Mouse (Mus musculus) heart, postnatal 14 days (tissue): ENCODE measurements around the gene Sel1l3. TPM values are rescaled to one million over a fixed set of nuclear protein-coding genes. Genes with fewer than 3 reads are reported as not detected.
A peak's percentile ranks its signal among the peaks of the same experiment; 100 is the strongest.

Experiments used
- DNase-seq, 2 experiments: peaks; one replicate each; pipeline ENCODE4 v3.0.0; 2021 to 2022
- intact Hi-C: fragments of 180-260 bp; cut with DNase I; formaldehyde crosslinking; loops from one replicate; pipeline ENCODE4 v1.15.1; 2025
- total RNA-seq, 2 experiments: library from RNA; stranded (reverse); gene quantifications; 2 replicates each; pipeline ENCODE4 v1.2.3; 2021

Gene Sel1l3
- total RNA-seq, 2 experiments from 2014 or later, result 1.1 to 1.2 TPM

GRCm38 (mm10) chr5:53214801-53215200, 1.1 kb upstream of the Sel1l3 start:
- no peak for DNase-seq
- intact Hi-C loops, result no loop called here

- intact Hi-C loops, result no loop called here
- no peak for DNase-seq
Observed at GRCm38 (mm10) chr5:53214362-53214761, 635 bp upstream of the Sel1l3 start.

- peak in 1 of 2 experiments; percentile 31 for DNase-seq
- intact Hi-C loops, result no loop called here
Observed at GRCm38 (mm10) chr5:53212782-53213710, 681 bp downstream of the Sel1l3 start.

- intact Hi-C loops, result no loop called here
Observed at GRCm38 (mm10) chr5:53212087-53212781, 1.5 kb downstream of the Sel1l3 start.

GRCm38 (mm10) chr5:53211241-53211640, 2.5 kb downstream of the Sel1l3 start:
- no peak for DNase-seq
- intact Hi-C loops, result no loop called here

More at GRCm38 (mm10) chr5:53212087-53212781, 1.5 kb downstream of the Sel1l3 start:
- DNase-seq, result no peak

- no peak for DNase-seq
- intact Hi-C loops, result no loop called here
Observed at GRCm38 (mm10) chr5:53210481-53210880, 3.2 kb downstream of the Sel1l3 start.

- intact Hi-C loops, result no loop called here
- DNase-seq, result no peak
Observed at GRCm38 (mm10) chr5:53209773-53210172, 4.0 kb downstream of the Sel1l3 start.

- intact Hi-C loops, result no loop called here
- DNase-seq, result no peak
Observed at GRCm38 (mm10) chr5:53208731-53209130, 5.0 kb downstream of the Sel1l3 start.

- intact Hi-C loops, result no loop called here
- DNase-seq, result no peak
Observed at GRCm38 (mm10) chr5:53206575-53206974, 7.2 kb downstream of the Sel1l3 start.

GRCm38 (mm10) chr5:53202748-53203147, 11.0 kb downstream of the Sel1l3 start:
- intact Hi-C loops, result no loop called here
- DNase-seq, result no peak

GRCm38 (mm10) chr5:53200825-53201224, 12.9 kb downstream of the Sel1l3 start:
- DNase-seq, result no peak
- intact Hi-C loops, result no loop called here

- intact Hi-C loops, result no loop called here
- no peak for DNase-seq
Observed at GRCm38 (mm10) chr5:53198408-53198807, 15.3 kb downstream of the Sel1l3 start.

GRCm38 (mm10) chr5:53196387-53197088, 17.2 kb downstream of the Sel1l3 start:
- intact Hi-C loops, result no loop called here

GRCm38 (mm10) chr5:53194841-53195240, 18.9 kb downstream of the Sel1l3 start:
- DNase-seq, result no peak
- intact Hi-C loops, result no loop called here

More at GRCm38 (mm10) chr5:53196387-53197088, 17.2 kb downstream of the Sel1l3 start:
- DNase-seq, result no peak

- intact Hi-C loops, result no loop called here
- no peak for DNase-seq
Observed at GRCm38 (mm10) chr5:53194421-53194820, 19.3 kb downstream of the Sel1l3 start.

- DNase-seq, result no peak
- intact Hi-C loops, result no loop called here
Observed at GRCm38 (mm10) chr5:53193092-53194030, 20.4 kb downstream of the Sel1l3 start.

GRCm38 (mm10) chr5:53188608-53189007, 25.1 kb downstream of the Sel1l3 start:
- intact Hi-C loops, result no loop called here
- DNase-seq, result no peak

GRCm38 (mm10) chr5:53187245-53187644, 26.5 kb downstream of the Sel1l3 start:
- no peak for DNase-seq

GRCm38 (mm10) chr5:53185803-53186202, 27.9 kb downstream of the Sel1l3 start:
- intact Hi-C loops, result no loop called here
- no peak for DNase-seq

More at GRCm38 (mm10) chr5:53187245-53187644, 26.5 kb downstream of the Sel1l3 start:
- intact Hi-C loops, result no loop called here

- intact Hi-C loops, result no loop called here
- no peak for DNase-seq
Observed at GRCm38 (mm10) chr5:53179965-53180364, 33.8 kb downstream of the Sel1l3 start.
